Mouse (Mus musculus) adrenal gland, postnatal 25 days (tissue): ENCODE data around the gene Fkbp9. TPM values are rescaled to one million over a fixed set of nuclear protein-coding genes. Genes with fewer than 3 reads are reported as not detected.
A peak's percentile ranks its signal among the peaks of the same experiment; 100 is the strongest.

Experiments
- DNase-seq: peaks from one replicate; pipeline ENCODE4 v3.0.0; 2021; ENCODE audit warnings: mixed read lengths
- total RNA-seq: library from RNA; stranded (reverse); gene quantifications from 2 replicates; pipeline ENCODE4 v1.2.3, GENCODE M21; 2021

Gene Fkbp9
- total RNA-seq, 1 experiment from 2014 or later = 66.4 TPM

- DNase-seq = no peak
Measured at GRCm38 (mm10) chr6:56905486-56905885, 73.6 kb downstream of the Fkbp9 start.

- DNase-seq = no peak
Measured at GRCm38 (mm10) chr6:56906121-56906846, 74.4 kb downstream of the Fkbp9 start.

GRCm38 (mm10) chr6:56907973-56908372 is 76.1 kb downstream of the Fkbp9 start:
- no peak for DNase-seq

DNA sequence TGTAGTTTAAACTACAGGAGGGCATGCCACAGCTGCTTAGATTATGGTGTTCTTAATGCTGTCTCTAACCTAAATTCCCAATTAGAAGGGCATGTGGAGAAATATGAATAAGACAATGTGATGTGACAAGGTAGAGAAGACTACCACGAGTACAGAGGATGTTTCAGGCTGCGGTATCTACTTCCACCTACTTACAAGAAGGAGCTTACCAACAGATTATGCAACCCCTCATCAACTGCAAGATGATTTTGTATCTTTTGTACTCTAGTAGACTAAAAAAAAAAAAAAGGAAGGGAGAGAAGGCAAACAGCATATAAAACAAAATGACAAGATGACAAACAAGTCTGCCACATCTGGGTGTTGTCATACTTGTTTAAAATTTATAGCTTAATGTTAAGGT is 76.5 kb downstream of the Fkbp9 start:
- no peak for DNase-seq

DNA sequence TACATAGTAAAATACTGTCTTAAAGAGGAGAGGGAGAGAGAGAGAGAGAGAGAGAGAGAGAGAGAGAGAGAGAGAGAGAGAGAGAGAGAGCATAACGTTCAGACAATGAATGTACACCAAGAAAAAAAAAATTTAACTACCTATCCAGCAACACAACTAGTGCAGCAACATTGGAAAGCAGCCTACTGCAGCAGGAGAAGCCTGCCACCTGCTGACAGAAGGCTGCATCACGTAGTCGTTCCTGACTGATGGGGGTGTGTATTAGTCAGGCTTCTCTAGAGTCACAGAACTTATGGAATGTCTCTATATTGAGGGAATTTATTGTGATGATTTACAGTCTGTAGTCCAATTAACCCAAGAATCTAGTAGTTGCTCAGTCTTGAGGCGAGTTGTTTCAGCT is 77.1 kb downstream of the Fkbp9 start:
- DNase-seq = peak; percentile 70

- no peak for DNase-seq
Measured at GRCm38 (mm10) chr6:56910910-56911309, 79.1 kb downstream of the Fkbp9 start.

DNA sequence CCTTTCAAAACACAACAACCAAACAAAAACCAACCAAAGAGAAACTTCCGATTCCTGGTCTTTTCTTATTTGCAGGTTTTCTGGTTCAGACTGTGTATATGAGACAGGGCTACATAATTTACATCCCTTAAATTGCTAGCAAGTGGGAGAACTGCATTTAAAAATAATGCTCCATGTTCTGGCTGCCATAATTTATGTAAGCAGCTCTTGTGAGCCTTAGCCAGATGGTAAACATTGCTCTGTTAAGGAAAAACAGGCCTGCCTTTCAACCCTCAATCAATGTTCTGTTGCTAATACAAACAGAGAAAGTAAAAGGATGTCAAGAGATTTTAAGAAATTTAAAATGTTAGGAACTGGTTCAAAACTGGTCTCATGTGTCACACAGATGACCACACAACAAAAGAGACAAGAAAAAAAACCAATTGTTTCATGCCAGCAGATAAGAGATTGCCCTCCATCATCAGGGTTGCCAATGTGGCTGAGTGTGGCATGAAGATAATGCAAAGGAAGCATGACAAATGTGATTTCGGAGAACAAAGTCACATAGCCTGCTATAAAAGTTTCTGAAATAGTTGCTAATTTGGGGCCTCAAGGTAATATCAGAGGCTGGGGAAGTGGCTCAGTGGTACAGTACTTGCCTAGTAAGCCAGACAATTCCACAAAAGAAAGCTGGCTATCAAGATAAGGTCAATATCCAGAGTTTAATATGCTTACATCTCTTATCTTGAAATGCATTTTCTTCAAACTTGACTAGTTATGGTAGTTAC is 81.4 kb downstream of the Fkbp9 start:
- no peak for DNase-seq

DNA sequence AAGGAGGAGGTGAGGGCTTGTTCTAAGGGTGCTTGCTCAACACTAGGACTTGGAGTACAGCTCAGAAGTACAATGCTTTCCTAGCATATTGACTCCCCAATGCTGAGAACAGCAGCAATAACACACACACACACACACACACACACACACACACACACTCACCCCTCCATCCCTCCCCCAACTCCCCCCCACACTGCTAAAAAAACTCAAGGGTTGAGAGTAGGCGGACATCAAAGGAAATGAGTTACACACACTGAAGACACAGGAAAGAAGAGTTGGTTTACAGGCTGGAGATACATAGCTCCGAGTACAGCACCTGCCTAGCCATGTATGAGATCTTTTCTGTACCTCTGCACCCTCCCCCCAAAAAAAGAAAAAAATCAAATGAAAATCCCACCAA is 84.4 kb downstream of the Fkbp9 start:
- no peak for DNase-seq

DNA sequence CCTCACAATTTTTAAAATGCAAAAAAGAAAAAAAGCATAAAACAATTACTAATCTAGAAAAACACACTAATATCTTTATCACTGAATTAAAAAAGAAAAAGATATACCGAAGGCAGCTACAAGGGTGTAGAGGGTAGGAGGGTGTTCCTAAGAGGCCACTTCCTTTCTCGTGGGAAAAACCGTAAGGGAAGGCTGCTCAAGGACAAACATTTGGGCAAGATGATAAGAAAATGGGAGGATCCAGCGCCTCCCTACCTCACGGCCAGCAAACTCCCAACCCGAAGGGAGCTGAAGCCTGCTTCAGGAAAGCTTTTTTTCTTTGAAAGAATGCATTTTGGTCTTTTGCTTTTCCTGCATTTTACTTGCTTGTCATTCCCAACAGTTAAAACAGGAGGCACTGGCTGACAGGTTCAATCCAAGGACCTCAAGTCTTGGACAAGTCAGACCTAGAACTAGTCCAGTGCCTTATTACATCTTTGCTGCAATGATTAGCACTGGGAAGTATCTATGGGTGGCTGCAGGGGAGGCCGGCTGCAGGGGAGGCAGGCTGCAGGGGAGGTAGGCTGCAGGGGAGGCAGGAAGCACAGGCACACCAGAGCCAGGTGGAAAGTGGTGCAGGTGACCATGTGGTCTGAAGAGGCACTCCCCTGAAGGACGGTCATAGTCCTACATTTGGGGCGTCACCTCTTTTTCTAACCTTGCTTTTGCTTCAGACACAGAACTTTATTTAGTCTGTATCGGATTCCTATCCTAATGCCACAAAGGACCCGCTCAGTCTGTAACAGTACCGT is 85.9 kb downstream of the Fkbp9 start:
- no peak for DNase-seq

GRCm38 (mm10) chr6:56919330-56920044 is 87.6 kb downstream of the Fkbp9 start:
- DNase-seq = no peak

GRCm38 (mm10) chr6:56920222-56921092 is 88.6 kb downstream of the Fkbp9 start:
- DNase-seq = no peak

DNA sequence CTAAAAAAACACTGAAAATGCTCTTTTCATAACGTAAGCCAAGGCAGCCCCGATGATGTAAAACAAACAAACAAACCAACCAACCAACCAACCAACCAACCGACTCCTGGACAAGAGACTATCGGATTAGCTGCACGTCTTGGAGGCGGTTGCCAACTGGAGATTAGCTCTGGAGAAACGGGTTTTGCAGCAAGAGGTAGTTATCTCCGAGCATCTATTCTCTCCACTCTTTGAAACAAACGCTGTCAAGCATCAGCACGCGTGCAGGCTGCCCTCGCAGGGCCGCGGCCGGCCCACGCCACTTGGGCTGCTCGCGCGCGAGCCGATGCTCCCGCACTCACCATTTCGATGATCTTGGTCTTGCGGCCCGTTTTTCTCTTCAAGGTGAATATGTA is 91.5 kb downstream of the Fkbp9 start:
- no peak for DNase-seq

DNA sequence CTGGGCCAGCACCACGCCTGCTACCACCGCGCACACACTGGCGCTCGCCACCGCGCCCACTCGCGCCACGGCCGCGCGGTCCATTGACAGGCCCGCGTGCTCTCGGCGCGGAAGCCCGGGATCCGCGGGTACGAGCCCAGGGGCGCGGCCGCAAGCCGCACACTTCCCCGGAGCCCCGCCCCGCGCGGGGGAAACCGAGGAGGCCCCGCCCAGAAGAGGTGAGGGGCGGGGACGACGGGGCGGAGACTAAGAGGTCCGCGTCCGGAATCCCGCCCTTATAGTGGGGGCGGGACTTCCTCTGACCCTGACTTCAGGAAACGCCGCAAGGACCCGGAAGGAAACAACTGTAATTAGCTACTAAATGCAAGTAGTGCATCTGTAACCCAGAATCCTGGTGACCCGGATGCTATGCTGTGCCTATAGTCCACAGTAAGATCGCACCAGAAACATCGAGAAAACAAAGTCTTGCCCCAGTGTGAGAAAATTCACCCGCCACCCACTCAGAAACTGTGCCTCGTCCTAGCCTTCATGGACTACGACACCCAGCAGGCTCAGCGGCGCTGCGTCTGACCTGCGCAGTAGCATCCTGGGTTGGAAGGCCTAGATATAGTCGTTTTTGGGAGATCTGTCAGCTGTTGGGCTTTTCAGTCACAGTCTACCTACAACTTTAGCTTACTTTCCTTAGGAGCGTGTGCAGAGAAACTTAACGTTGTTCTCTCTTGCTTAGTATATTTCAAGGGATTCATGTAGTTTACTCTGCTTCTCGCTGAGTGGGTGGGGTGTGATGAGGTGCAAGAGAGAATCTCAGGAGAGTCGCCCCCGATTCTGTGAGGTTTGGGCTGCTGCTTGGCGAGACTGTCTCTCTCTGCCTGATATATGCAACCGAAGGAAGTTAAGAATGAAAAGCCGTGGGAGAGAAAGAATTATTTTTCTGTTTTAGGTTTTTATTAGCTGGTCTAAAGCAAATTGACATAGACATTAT is 92.2 kb downstream of the Fkbp9 start, which contains the start of the genes Nt5c3 and Vmn1r4:
TSS of gene Nt5c3 (minus strand) at position 207 of the 982 bp plus-strand sequence.
TSS of gene Vmn1r4 (plus strand) at position 290 of the 982 bp plus-strand sequence.
- DNase-seq = peak; percentile 96

Other genes starting within 250 kb of the Fkbp9 start
- 24.1 and 28.7 TPM in 2 replicates for gene Lsm5, start 127.3 kb upstream of the Fkbp9 start, total RNA-seq
- 26.8 and 31.1 TPM in 2 replicates for gene Avl9, start 117.2 kb upstream of the Fkbp9 start, total RNA-seq
- gene Kbtbd2, start 34.2 kb upstream of the Fkbp9 start, total RNA-seq = 36.3 and 36.9 TPM in 2 replicates
- 20.6 and 23.0 TPM in 2 replicates for gene Nt5c3, start 91.9 kb downstream of the Fkbp9 start, total RNA-seq
- 0.62 and 0.76 TPM in 2 replicates for gene Vmn1r4, start 92.0 kb downstream of the Fkbp9 start, total RNA-seq
- gene Vmn1r5, start 138.2 kb downstream of the Fkbp9 start, total RNA-seq = not detected in 2 replicates
- not detected in 2 replicates for gene Vmn1r6, start 165.2 kb downstream of the Fkbp9 start, total RNA-seq
- not detected in 2 replicates for gene Vmn1r7, start 193.3 kb downstream of the Fkbp9 start, total RNA-seq
- gene Vmn1r8, start 200.2 kb downstream of the Fkbp9 start, total RNA-seq = not detected in 2 replicates
- gene Vmn1r9, start 234.7 kb downstream of the Fkbp9 start, total RNA-seq = not detected in 2 replicates